Mouse (Mus musculus): Measurements from ENCODE around the gene Mllt1. TPM values are rescaled to one million over a fixed set of nuclear protein-coding genes. Genes with fewer than 3 reads are reported as not detected.

The Mllt1 gene
- 161 and 162 TPM in 2 replicates for polyA plus RNA-seq (2012)

GRCm38 (mm10) chr17:56935363-56936131 lies at the start of gene Mllt1:
Mllt1 (minus strand) TSS chr17:56935415.

GRCm38 (mm10) chr17:56982013-56982412 lies 46.8 kb upstream of the Mllt1 start, which contains the start of gene Acer1:
Acer1 (minus strand) TSS chr17:56982126.

GRCm38 (mm10) chr17:56874936-56875651 lies 60.1 kb downstream of the Mllt1 start, which contains the start of gene 1700061G19Rik:
1700061G19Rik (plus strand) TSS chr17:56875477.

GRCm38 (mm10) chr17:56874237-56874636 lies 61.0 kb downstream of the Mllt1 start, which contains the start of gene Acsbg2:
Acsbg2 (minus strand) TSS chr17:56874447.

Other genes with a start within 250 kb of the Mllt1 start
- 280 and 302 TPM in 2 replicates for gene Ndufa11, start 217.6 kb downstream of the Mllt1 start, polyA plus RNA-seq (2012)
- gene Vmac, start 217.4 kb downstream of the Mllt1 start, polyA plus RNA-seq (2012), result 15.8 and 18.8 TPM in 2 replicates
- gene Nrtn, start 177.9 kb downstream of the Mllt1 start, polyA plus RNA-seq (2012), result 3.7 and 4.5 TPM in 2 replicates
- 83.8 and 107 TPM in 2 replicates for gene Dus3l, start 170.7 kb downstream of the Mllt1 start, polyA plus RNA-seq (2012)
- 14.2 and 18.3 TPM in 2 replicates for gene Prr22, start 165.2 kb downstream of the Mllt1 start, polyA plus RNA-seq (2012)
- gene Rfx2, start 104.4 kb downstream of the Mllt1 start, polyA plus RNA-seq (2012), result 36.0 and 39.0 TPM in 2 replicates
- not detected in 2 replicates for gene Acsbg2, start 61.0 kb downstream of the Mllt1 start, polyA plus RNA-seq (2012)
- gene 1700061G19Rik, start 59.9 kb downstream of the Mllt1 start, polyA plus RNA-seq (2012), result 0.03 TPM in 1 of 2 replicates, not detected in the other
- gene Acer1, start 46.7 kb upstream of the Mllt1 start, polyA plus RNA-seq (2012), result 0.05 TPM in 1 of 2 replicates, not detected in the other
- 188 and 191 TPM in 2 replicates for gene Clpp, start 54.9 kb upstream of the Mllt1 start, polyA plus RNA-seq (2012)
- 39.5 and 41.4 TPM in 2 replicates for gene Alkbh7, start 61.9 kb upstream of the Mllt1 start, polyA plus RNA-seq (2012)
- gene Pspn, start 64.6 kb upstream of the Mllt1 start, polyA plus RNA-seq (2012), result 0.53 and 0.57 TPM in 2 replicates
- 163 and 222 TPM in 2 replicates for gene Gtf2f1, start 75.9 kb upstream of the Mllt1 start, polyA plus RNA-seq (2012)
- 0.05 TPM in 1 of 2 replicates, not detected in the other for gene Gm17949, start 76.1 kb upstream of the Mllt1 start, polyA plus RNA-seq (2012)
- 284 and 303 TPM in 2 replicates for gene Khsrp, start 96.1 kb upstream of the Mllt1 start, polyA plus RNA-seq (2012)
- not detected in 2 replicates for gene Slc25a41, start 106.2 kb upstream of the Mllt1 start, polyA plus RNA-seq (2012)
- 0.50 and 0.56 TPM in 2 replicates for gene Crb3, start 123.7 kb upstream of the Mllt1 start, polyA plus RNA-seq (2012)
- 19.3 and 25.8 TPM in 2 replicates for gene Slc25a23, start 124.4 kb upstream of the Mllt1 start, polyA plus RNA-seq (2012)
- gene Dennd1c, start 143.1 kb upstream of the Mllt1 start, polyA plus RNA-seq (2012), result 26.9 and 27.3 TPM in 2 replicates
- 0.17 and 0.61 TPM in 2 replicates for gene Tubb4a, start 152.4 kb upstream of the Mllt1 start, polyA plus RNA-seq (2012)
- gene Tnfsf9, start 169.9 kb upstream of the Mllt1 start, polyA plus RNA-seq (2012), result 6.1 and 9.5 TPM in 2 replicates
- gene Cd70, start 214.4 kb upstream of the Mllt1 start, polyA plus RNA-seq (2012), result 0.13 and 0.18 TPM in 2 replicates